Comparison of ENCODE assay signal across 22 mouse cellular contexts in genomic region chr4:48403066-48403640, GRCm38 (mm10).
DNase-seq lines count a peak whose midpoint lies in the region; ATAC-seq lines count a peak whose summit lies in the region.
"Had no signal": no experiment of that assay in that cellular context is flagged by ENCODE, and none has a peak within 500 bp of the region (broad histone marks: within the 10 kb centered on the region; RNA-seq: fewer than 3 reads in every experiment).

No protein-coding gene starts in this region.

- intact Hi-C loops in heart, postnatal 14 days (cut with DNase I) = no loop called here
- intact Hi-C loops in heart, postnatal 10 days (cut with DNase I) = no loop called here
- intact Hi-C loops in left cerebral cortex, postnatal 36 days (cut with DNase I) = no loop called here

- 50% methylated on average over 16 of the region's 16 CpGs for WGBS in heart, embryonic 11.5 days (ENCODE audit: insufficient replicate concordance)
- 30% methylated on average over 16 of the region's 16 CpGs for WGBS in heart, embryonic 14.5 days

- H3K4me2 ChIP-seq in heart, embryonic 11.5 days = peak overlapping the region; percentile 35
- H3K4me2 ChIP-seq in heart, embryonic 14.5 days (ENCODE audit: low read length) = peak overlapping the region; percentile 34
- H3K4me2 ChIP-seq: embryonic facial prominence, embryonic 12.5 days; forebrain, embryonic 12.5 days; hindbrain, embryonic 12.5 days had no signal

- H3K4me1 ChIP-seq in heart, embryonic 11.5 days (ENCODE audit: control insufficient read depth, insufficient read depth, low read length) = peaks cover 10% of the 10 kb centered on the region; the same call in 1 of the 2 replicates
- peaks cover 11 to 12% of the 10 kb centered on the region in 2 experiments for H3K4me1 ChIP-seq in heart, embryonic 14.5 days (ENCODE audit: control insufficient read depth in 2 of 2, insufficient read depth in 2 of 2, low read length in 2 of 2)
- H3K4me1 ChIP-seq: embryonic facial prominence, embryonic 12.5 days; forebrain, embryonic 12.5 days; hindbrain, embryonic 12.5 days had no signal

- no peaks in the 10 kb centered on the region for H3K27me3 ChIP-seq in heart, embryonic 11.5 days (ENCODE audit: control insufficient read depth, insufficient read depth, low read length)
- no peaks in the 10 kb centered on the region for H3K27me3 ChIP-seq in heart, embryonic 14.5 days (ENCODE audit: control insufficient read depth, insufficient read depth, low read length)
- H3K27me3 ChIP-seq: CH12.LX; embryonic facial prominence, embryonic 12.5 days; forebrain, embryonic 12.5 days; hindbrain, embryonic 12.5 days; Patski had no signal

- peak; percentile 55; the same call in 1 of the 2 replicates for ATAC-seq in heart, embryonic 11.5 days (replicated peaks; ENCODE audit: insufficient number of reproducible peaks, low FRiP score, low TSS enrichment)
- peak; percentile 82 for ATAC-seq in heart, embryonic 14.5 days (ENCODE audit: insufficient number of reproducible peaks, insufficient read depth, low FRiP score, low read depth)
- ATAC-seq: activated CD4-positive, CD25-positive, alpha-beta regulatory T cell, adult 4 months; hindbrain, embryonic 16.5 days; inflammation-experienced regulatory T-cells, adult 6 months; intestine, postnatal 0 days; Patski had no signal

- H3K4me3 ChIP-seq in heart, embryonic 11.5 days (ENCODE audit: low read depth, low read length) = no peak overlapping the region
- H3K4me3 ChIP-seq in heart, embryonic 14.5 days (ENCODE audit: control insufficient read depth in 1 of 2, insufficient read depth in 1 of 2, low read depth in 1 of 2, low read length in 2 of 2) = no peak overlapping the region
- H3K4me3 ChIP-seq: embryonic facial prominence, embryonic 12.5 days; forebrain, embryonic 12.5 days; hindbrain, embryonic 12.5 days had no signal

- H3K36me3 ChIP-seq in heart, embryonic 11.5 days (ENCODE audit: control insufficient read depth, insufficient read depth, low read length) = no peaks in the 10 kb centered on the region
- H3K36me3 ChIP-seq in heart, embryonic 14.5 days (ENCODE audit: control insufficient read depth, insufficient read depth, low read length) = 0 out of 2 replicates have a peak, but pooled peaks cover under 1% of the 10 kb centered on the region
- H3K36me3 ChIP-seq: forebrain, embryonic 12.5 days had no signal

- peak; percentile 20 for DNase-seq in heart, adult 8-10 months (ENCODE audit: low spot score)
- DNase-seq in heart, postnatal 14 days = no peak
- DNase-seq in heart, postnatal 10 days = peak; percentile 10 to 30
- no peak for DNase-seq in left cerebral cortex, postnatal 36 days (ENCODE audit: low spot score in 2 of 2)
- DNase-seq in cerebellum, postnatal 25 days = no peak
- no peak for DNase-seq in right cerebral cortex, postnatal 25 days
- DNase-seq: adrenal gland, postnatal 14 days; cerebellum, adult 18-20 months; cerebellum, postnatal 10 days; gastrocnemius, postnatal 10 days; kidney, adult 8-10 months had no signal

- no peaks in the 10 kb centered on the region for H3K9me3 ChIP-seq in heart, embryonic 11.5 days (replicated peaks; ENCODE audit: control insufficient read depth, low read length)
- H3K9me3 ChIP-seq in heart, embryonic 14.5 days (ENCODE audit: control insufficient read depth, low read length) = no peaks in the 10 kb centered on the region
- H3K9me3 ChIP-seq: embryonic facial prominence, embryonic 12.5 days; forebrain, embryonic 12.5 days; hindbrain, embryonic 12.5 days had no signal

- no peak overlapping the region for H3K9ac ChIP-seq in heart, embryonic 11.5 days (ENCODE audit: low read depth, low read length)
- H3K9ac ChIP-seq in heart, embryonic 14.5 days (ENCODE audit: low read length) = no peak overlapping the region
- H3K9ac ChIP-seq: embryonic facial prominence, embryonic 12.5 days; forebrain, embryonic 12.5 days; hindbrain, embryonic 12.5 days had no signal

- H3K27ac ChIP-seq in heart, embryonic 11.5 days (ENCODE audit: low read depth, low read length) = peak overlapping the region; percentile 82
- H3K27ac ChIP-seq in heart, embryonic 14.5 days (replicated peaks in 1 of 2; ENCODE audit: control insufficient read depth in 1 of 2, insufficient read depth in 1 of 2, low read depth in 2 of 2, low read length in 2 of 2) = peak overlapping the region; percentile 85 to 95
- H3K27ac ChIP-seq: embryonic facial prominence, embryonic 12.5 days; forebrain, embryonic 12.5 days; hindbrain, embryonic 12.5 days had no signal

Comparison
In these comparisons a context has a peak if more than half of its experiments do, and no peak if none do; other contexts are left out.
1. DNase-seq: peak in heart, adult 8-10 months (single experiment) and heart, postnatal 10 days (2 of 2); none in heart, postnatal 14 days (0 of 2), left cerebral cortex, postnatal 36 days (0 of 2), cerebellum, postnatal 25 days (0 of 2) and right cerebral cortex, postnatal 25 days (single experiment).